Mouse (Mus musculus): ENCODE results near the gene Gcnt7. TPM values are rescaled to one million over a fixed set of nuclear protein-coding genes. Genes with fewer than 3 reads are reported as not detected.
A peak's percentile ranks its signal among the peaks of the same experiment; 100 is the strongest.

Gcnt7 gene
- polyA plus RNA-seq, 1 experiment from 2014 or later: 0.50 TPM

DNA sequence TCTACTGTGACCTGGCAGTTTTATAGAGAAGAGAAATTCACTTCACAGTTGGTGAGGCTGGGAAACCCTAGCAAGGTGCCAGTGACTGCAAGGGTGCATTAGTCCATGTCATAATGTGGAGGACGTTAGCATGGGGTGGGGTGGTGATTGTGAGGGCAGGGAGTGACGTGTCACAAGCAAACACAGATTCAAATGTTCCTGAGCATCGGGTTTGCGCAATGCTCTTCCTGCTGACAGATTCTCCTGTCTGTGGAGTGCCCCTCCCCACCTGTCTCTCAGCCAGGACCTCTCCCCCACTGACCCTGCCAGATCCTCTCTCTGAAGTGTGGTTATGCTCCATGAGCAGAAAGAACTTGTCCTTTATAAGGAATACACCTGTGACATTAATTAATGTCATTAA lies 10.1 kb downstream of the Gcnt7 start:
- no peak for TF ChIP-seq CTCF (IDR thresholded peaks at IDR 0.05; ENCODE audit: low read depth)
- H3K36me3 ChIP-seq (ENCODE audit: insufficient read depth, low read length): peaks cover 62% of the 10 kb centered on the region

GRCm38 (mm10) chr2:172447317-172447716 lies 11.1 kb downstream of the Gcnt7 start:
- H3K9ac ChIP-seq (ENCODE audit: low read depth, low read length): no peak overlapping the region
- no peak overlapping the region for H3K4me3 ChIP-seq (replicated peaks; ENCODE audit: low read depth, low read length)
- H3K27ac ChIP-seq: no peak overlapping the region
- no peaks in the 10 kb centered on the region for H3K9me3 ChIP-seq (replicated peaks; ENCODE audit: low read length)
- no peaks in the 10 kb centered on the region for H3K4me1 ChIP-seq (replicated peaks; ENCODE audit: insufficient read depth, low read length)
- no peaks in the 10 kb centered on the region for H3K27me3 ChIP-seq (ENCODE audit: insufficient read depth, low read length)
- peak; percentile 67 for TF ChIP-seq CTCF (IDR thresholded peaks at IDR 0.05; ENCODE audit: low read depth)
- WGBS: 91% methylated on average over 6 of the region's 6 CpGs
- peaks cover 54% of the 10 kb centered on the region for H3K36me3 ChIP-seq (ENCODE audit: insufficient read depth, low read length)
- no peak overlapping the region for H3K4me2 ChIP-seq (ENCODE audit: low read length)
- peak; percentile 37 for DNase-seq (ENCODE audit: low spot score)
- no peak for ATAC-seq (replicated peaks; ENCODE audit: low FRiP score, low read depth)

More for the DNA sequence above, 10.1 kb downstream of the Gcnt7 start:
- H3K4me1 ChIP-seq (replicated peaks; ENCODE audit: insufficient read depth, low read length): no peaks in the 10 kb centered on the region
- 90% methylated on average over 4 of the region's 4 CpGs for WGBS
- no peaks in the 10 kb centered on the region for H3K9me3 ChIP-seq (replicated peaks; ENCODE audit: low read length)
- DNase-seq (ENCODE audit: low spot score): no peak
- H3K9ac ChIP-seq (ENCODE audit: low read depth, low read length): no peak overlapping the region
- no peak overlapping the region for H3K4me2 ChIP-seq (ENCODE audit: low read length)
- no peaks in the 10 kb centered on the region for H3K27me3 ChIP-seq (ENCODE audit: insufficient read depth, low read length)
- no peak overlapping the region for H3K4me3 ChIP-seq (replicated peaks; ENCODE audit: low read depth, low read length)
- no peak overlapping the region for H3K27ac ChIP-seq
- ATAC-seq (replicated peaks; ENCODE audit: low FRiP score, low read depth): no peak

DNA sequence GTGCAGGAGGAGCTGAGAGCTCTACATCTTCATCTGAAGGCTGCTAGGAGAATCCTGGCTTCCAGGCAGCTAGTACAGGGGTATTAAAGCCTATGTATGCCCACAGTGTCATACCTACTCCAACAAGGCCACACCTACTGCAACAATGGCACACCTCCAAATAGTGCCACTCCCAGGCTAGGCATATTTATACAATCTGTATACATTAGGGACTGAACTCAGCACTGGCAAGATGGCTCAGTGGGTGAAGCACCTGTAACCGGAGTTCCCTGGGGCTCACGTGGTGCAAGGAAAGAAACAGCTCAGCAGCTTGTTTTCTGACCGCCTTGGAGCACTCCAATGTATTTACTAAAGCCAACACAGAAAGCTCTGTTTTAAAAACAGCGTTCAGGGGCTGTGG lies 12.8 kb downstream of the Gcnt7 start:
- Histone ChIP-seq H3K27me3 (ENCODE audit: insufficient read depth, low read length) (no peaks in the 10 kb centered on the region), H3K4me1 (replicated peaks; ENCODE audit: insufficient read depth, low read length) (peaks cover 11% of the 10 kb centered on the region; the same call in 1 of the 2 replicates), H3K27ac (no peak overlapping the region), H3K36me3 (ENCODE audit: insufficient read depth, low read length) (peaks cover 46% of the 10 kb centered on the region), H3K4me2 (ENCODE audit: low read length) (no peak overlapping the region), H3K9me3 (replicated peaks; ENCODE audit: low read length) (no peaks in the 10 kb centered on the region), H3K9ac (ENCODE audit: low read depth, low read length) (no peak overlapping the region), H3K4me3 (replicated peaks; ENCODE audit: low read depth, low read length) (no peak overlapping the region)
- ATAC-seq (replicated peaks; ENCODE audit: low FRiP score, low read depth) (no peak), DNase-seq (ENCODE audit: low spot score) (no peak)
- TF ChIP-seq CTCF (IDR thresholded peaks at IDR 0.05; ENCODE audit: low read depth): no peak
- 96% methylated on average over 4 of the region's 4 CpGs for WGBS

GRCm38 (mm10) chr2:172441176-172441575 lies 17.2 kb downstream of the Gcnt7 start:
- Histone ChIP-seq H3K4me3 (replicated peaks; ENCODE audit: low read depth, low read length) (peak overlapping the region; percentile 78), H3K27ac (peak overlapping the region; percentile 1; the same call in 1 of the 2 replicates), H3K9me3 (replicated peaks; ENCODE audit: low read length) (no peaks in the 10 kb centered on the region), H3K36me3 (ENCODE audit: insufficient read depth, low read length) (0 out of 2 replicates have a peak, but pooled peaks cover 6% of the 10 kb centered on the region), H3K9ac (ENCODE audit: low read depth, low read length) (peak overlapping the region; percentile 69), H3K4me1 (replicated peaks; ENCODE audit: insufficient read depth, low read length) (peaks cover 16% of the 10 kb centered on the region), H3K27me3 (ENCODE audit: insufficient read depth, low read length) (no peaks in the 10 kb centered on the region), H3K4me2 (ENCODE audit: low read length) (peak overlapping the region; percentile 85)
- 33% methylated on average over 6 of the region's 6 CpGs for WGBS
- TF ChIP-seq CTCF (IDR thresholded peaks at IDR 0.05; ENCODE audit: low read depth): no peak
- DNase-seq (ENCODE audit: low spot score) (peak; percentile 20), ATAC-seq (replicated peaks; ENCODE audit: low FRiP score, low read depth) (no peak)

- H3K27me3 ChIP-seq (ENCODE audit: insufficient read depth, low read length): no peaks in the 10 kb centered on the region
- H3K36me3 ChIP-seq (ENCODE audit: insufficient read depth, low read length): 0 out of 2 replicates have a peak, but pooled peaks cover 1% of the 10 kb centered on the region
- peak overlapping the region; percentile 1; the same call in 1 of the 2 replicates for H3K27ac ChIP-seq
- peak; percentile 62 for ATAC-seq (replicated peaks; ENCODE audit: low FRiP score, low read depth)
- no peak for DNase-seq (ENCODE audit: low spot score)
- no peak for TF ChIP-seq CTCF (IDR thresholded peaks at IDR 0.05; ENCODE audit: low read depth)
- peak overlapping the region; percentile 69 for H3K9ac ChIP-seq (ENCODE audit: low read depth, low read length)
- peaks cover 16% of the 10 kb centered on the region for H3K4me1 ChIP-seq (replicated peaks; ENCODE audit: insufficient read depth, low read length)
- under 1% methylated on average over 21 of the region's 21 CpGs for whole genome bisulfite sequencing
- H3K4me2 ChIP-seq (ENCODE audit: low read length): peak overlapping the region; percentile 85
- peak overlapping the region; percentile 78 for H3K4me3 ChIP-seq (replicated peaks; ENCODE audit: low read depth, low read length)
- no peaks in the 10 kb centered on the region for H3K9me3 ChIP-seq (replicated peaks; ENCODE audit: low read length)
Observed at GRCm38 (mm10) chr2:172440640-172441005, 17.8 kb downstream of the Gcnt7 start.

DNA sequence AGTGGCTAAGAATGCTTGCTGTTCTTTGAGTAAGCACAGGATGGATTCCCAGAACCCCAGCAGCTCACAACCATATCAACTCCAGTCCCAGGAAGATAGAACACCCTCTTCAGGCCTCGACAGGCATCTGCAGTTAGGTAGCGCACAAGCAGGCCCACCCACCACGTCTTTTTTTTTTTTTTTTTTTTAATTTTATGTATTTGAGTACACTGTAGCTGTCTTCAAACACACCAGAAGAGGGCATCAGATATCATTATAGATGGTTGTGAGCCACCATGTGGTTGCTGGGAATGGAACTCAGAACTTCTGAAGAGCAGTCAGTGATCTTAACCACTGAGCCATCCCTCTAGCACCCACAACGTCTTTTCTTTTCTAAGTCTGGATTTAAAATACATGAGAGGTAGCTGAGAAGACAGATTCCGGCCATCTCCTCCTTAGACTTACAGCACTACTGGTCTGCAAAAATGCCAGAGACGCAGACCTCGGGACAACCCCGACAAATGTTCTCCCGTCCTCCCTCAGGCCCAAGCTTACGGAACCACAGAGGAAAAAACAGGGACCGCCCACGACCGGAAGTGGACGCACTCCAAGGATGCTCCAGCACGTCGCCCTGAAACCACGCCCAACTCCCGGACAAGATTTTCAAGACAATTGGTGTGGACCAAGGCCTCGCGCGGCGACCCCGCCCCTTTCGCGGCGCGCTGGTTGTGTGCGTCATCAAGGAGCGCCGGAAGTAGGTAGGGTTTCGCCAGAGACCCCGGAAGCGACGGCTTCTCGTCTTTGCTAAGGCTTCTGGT lies 18.4 kb downstream of the Gcnt7 start, which contains the start of gene Rtf2:
Gene Rtf2 (plus strand): TSS at position 714 of the 797 bp plus-strand sequence.
- WGBS: 2% methylated on average over 35 of the region's 35 CpGs

More for the DNA sequence above, 18.4 kb downstream of the Gcnt7 start, which contains the start of gene Rtf2:
- no peak for TF ChIP-seq CTCF (IDR thresholded peaks at IDR 0.05; ENCODE audit: low read depth)
- H3K27ac ChIP-seq: peak within 1 kb of the TSS; percentile 65; the same call in 1 of the 2 replicates
- H3K27me3 ChIP-seq (ENCODE audit: insufficient read depth, low read length): no peaks in the 10 kb centered on the region
- ATAC-seq (replicated peaks; ENCODE audit: low FRiP score, low read depth) (peak; percentile 97), DNase-seq (ENCODE audit: low spot score) (peak; percentile 99)
- peak within 1 kb of the TSS; percentile 69 for H3K9ac ChIP-seq (ENCODE audit: low read depth, low read length)
- H3K36me3 ChIP-seq (ENCODE audit: insufficient read depth, low read length): no peaks in the 10 kb centered on the region
- peak within 1 kb of the TSS; percentile 85 for H3K4me2 ChIP-seq (ENCODE audit: low read length)
- peak within 1 kb of the TSS; percentile 78 for H3K4me3 ChIP-seq (replicated peaks; ENCODE audit: low read depth, low read length)
- H3K9me3 ChIP-seq (replicated peaks; ENCODE audit: low read length): no peaks in the 10 kb centered on the region
- H3K4me1 ChIP-seq (replicated peaks; ENCODE audit: insufficient read depth, low read length): peaks cover 16% of the 10 kb centered on the region
